Mouse (Mus musculus) kidney, adult 2 months (tissue): ENCODE results near the gene Glipr2. TPM values are rescaled to one million over a fixed set of nuclear protein-coding genes. Genes with fewer than 3 reads are reported as not detected.
A peak's percentile ranks its signal among the peaks of the same experiment; 100 is the strongest.

Source experiments
- DNase-seq: peaks from one replicate; pipeline ENCODE4 v3.0.0; 2021
- H3K27ac ChIP-seq: fragments of 200-500 bp; 2 replicates; pipeline ENCODE4 v1.5.1; 2012; ENCODE audit warnings: low read depth, low read length, control low read depth, inconsistent platforms; ENCODE audit not compliant: insufficient read depth
- H3K27me3 ChIP-seq: fragments of 200-500 bp; replicated peaks from 2 replicates; pipeline ENCODE4 v1.6.1; 2012; ENCODE audit warnings: mild to moderate bottlenecking, moderate library complexity, low read length, inconsistent platforms; ENCODE audit not compliant: control insufficient read depth, insufficient read depth
- H3K36me3 ChIP-seq: fragments of 200-500 bp; 2 replicates; pipeline ENCODE4 v1.6.1; 2012; ENCODE audit warnings: mild to moderate bottlenecking, moderate library complexity, low read length, inconsistent platforms; ENCODE audit not compliant: control insufficient read depth, insufficient read depth
- H3K4me1 ChIP-seq: fragments of 200-500 bp; 2 replicates; pipeline ENCODE4 v1.6.1; 2011; ENCODE audit warnings: low read length; ENCODE audit not compliant: control insufficient read depth, insufficient read depth
- H3K4me3 ChIP-seq: fragments of 200-500 bp; 2 replicates; pipeline ENCODE4 v1.5.1; 2011; ENCODE audit warnings: mild to moderate bottlenecking, low read depth, low read length, control low read depth; ENCODE audit not compliant: insufficient read depth
- CTCF ChIP-seq: fragments of 200-500 bp; conservative IDR thresholded peaks from 2 replicates; pipeline ENCODE4 v1.5.1; 2011; ENCODE audit warnings: low read depth, mild to moderate bottlenecking, control low read depth, low read length, moderate library complexity, mixed read lengths; ENCODE audit not compliant: insufficient read depth, insufficient read length
- POLR2A ChIP-seq: fragments of 200-500 bp; IDR thresholded peaks from one replicate; pipeline ENCODE4 v1.6.1; 2011; ENCODE audit warnings: low read depth, low read length, control low read depth
- WGBS: fragments of 180-500 bp; shearing (Covaris S2); methylation state at CpG from one replicate; pipeline ENCODE4 v1.1.7; 2018; 5-methylcytosine and 5-hydroxymethylcytosine counted together
- polyA plus RNA-seq: library from polyadenylated mRNA; depleted of rRNA; stranded (reverse); fragments of >200 nt; gene quantifications from 2 replicates; pipeline ENCODE4 v1.2.3, GENCODE M21; 2012

The Glipr2 gene
- polyA plus RNA-seq, 1 experiment, result 4.7 TPM

- 87% methylated on average over 6 of the region's 6 CpGs for WGBS
- Histone ChIP-seq H3K4me1 (no peaks in the 10 kb centered on the region), H3K4me3 (no peak overlapping the region), H3K36me3 (no peaks in the 10 kb centered on the region), H3K27me3 (no peaks in the 10 kb centered on the region), H3K27ac (no peak overlapping the region)
- no peak for DNase-seq
- no peak for TF ChIP-seq POLR2A
- TF ChIP-seq CTCF, result no peak
Measured at GRCm38 (mm10) chr4:43960207-43960606, 3.0 kb downstream of the Glipr2 start.

GRCm38 (mm10) chr4:43964326-43964833 lies 7.2 kb downstream of the Glipr2 start:
- Histone ChIP-seq H3K27ac (no peak overlapping the region), H3K36me3 (no peaks in the 10 kb centered on the region), H3K27me3 (no peaks in the 10 kb centered on the region), H3K4me1 (no peaks in the 10 kb centered on the region), H3K4me3 (no peak overlapping the region)
- 38% methylated on average over 2 of the region's 2 CpGs for WGBS
- DNase-seq, result peak; percentile 81
- TF ChIP-seq POLR2A (no peak), CTCF (no peak)

- 41% methylated on average over 4 of the region's 4 CpGs for WGBS
- no peaks in the 10 kb centered on the region for H3K36me3 ChIP-seq
- DNase-seq, result no peak
- TF ChIP-seq CTCF (no peak), POLR2A (no peak)
- H3K4me3 ChIP-seq, result no peak overlapping the region
- H3K27me3 ChIP-seq, result no peaks in the 10 kb centered on the region
- no peaks in the 10 kb centered on the region for H3K4me1 ChIP-seq
- no peak overlapping the region for H3K27ac ChIP-seq
Measured at GRCm38 (mm10) chr4:43964951-43965684, 7.9 kb downstream of the Glipr2 start.

GRCm38 (mm10) chr4:43965856-43966535 lies 8.8 kb downstream of the Glipr2 start:
- 86% methylated on average over 7 of the region's 7 CpGs for WGBS
- DNase-seq, result no peak
- H3K4me3 ChIP-seq, result no peak overlapping the region
- H3K27me3 ChIP-seq, result no peaks in the 10 kb centered on the region
- no peaks in the 10 kb centered on the region for H3K36me3 ChIP-seq
- no peaks in the 10 kb centered on the region for H3K4me1 ChIP-seq
- TF ChIP-seq POLR2A (no peak), CTCF (no peak)
- no peak overlapping the region for H3K27ac ChIP-seq

- Histone ChIP-seq H3K4me3 (no peak overlapping the region), H3K27ac (no peak overlapping the region), H3K36me3 (no peaks in the 10 kb centered on the region), H3K27me3 (no peaks in the 10 kb centered on the region), H3K4me1 (no peaks in the 10 kb centered on the region; the same call in 1 of the 2 replicates)
- TF ChIP-seq POLR2A (no peak), CTCF (no peak)
- DNase-seq, result peak; percentile 84
- 51% methylated on average over 13 of the region's 13 CpGs for WGBS
Measured at GRCm38 (mm10) chr4:43968650-43969049, 11.4 kb downstream of the Glipr2 start.

- no peaks in the 10 kb centered on the region; the same call in 1 of the 2 replicates for H3K4me1 ChIP-seq
- H3K27ac ChIP-seq, result no peak overlapping the region
Measured at GRCm38 (mm10) chr4:43969373-43969772, 12.2 kb downstream of the Glipr2 start.

GRCm38 (mm10) chr4:43970393-43971330 lies 13.5 kb downstream of the Glipr2 start:
- TF ChIP-seq CTCF (no peak), POLR2A (no peak)
- DNase-seq, result no peak
- Histone ChIP-seq H3K4me3 (no peak overlapping the region), H3K4me1 (no peaks in the 10 kb centered on the region; the same call in 1 of the 2 replicates), H3K36me3 (no peaks in the 10 kb centered on the region), H3K27ac (no peak overlapping the region), H3K27me3 (no peaks in the 10 kb centered on the region)
- 93% methylated on average over 20 of the region's 20 CpGs for WGBS

More at GRCm38 (mm10) chr4:43969373-43969772, 12.2 kb downstream of the Glipr2 start:
- no peaks in the 10 kb centered on the region for H3K27me3 ChIP-seq
- WGBS, result 56% methylated on average over 4 of the region's 4 CpGs
- no peaks in the 10 kb centered on the region for H3K36me3 ChIP-seq
- DNase-seq, result no peak
- H3K4me3 ChIP-seq, result no peak overlapping the region
- TF ChIP-seq CTCF (no peak), POLR2A (no peak)
